Comparison of ENCODE assay signal across 8 mouse cellular contexts in genomic region chr9:108854241-108854696, GRCm38 (mm10). TPM values are rescaled to one million over a fixed set of nuclear protein-coding genes. Genes with fewer than 3 reads are reported as not detected.
DNase-seq lines count a peak whose midpoint lies in the region; ATAC-seq and TF ChIP-seq lines count a peak whose summit lies in the region.

No protein-coding gene starts in this region.

- peak overlapping the region; percentile 79 for H3K4me3 ChIP-seq in G1E (ENCODE audit: low read depth, low read length)
- peak overlapping the region; percentile 72 for H3K4me3 ChIP-seq in forebrain, embryonic 14.5 days (ENCODE audit: low read depth, low read length)
- peak overlapping the region; percentile 96 for H3K4me3 ChIP-seq in layer of hippocampus, adult 2 months
- H3K4me3 ChIP-seq in lung, embryonic 14.5 days (ENCODE audit: low read depth, low read length), result peak overlapping the region; percentile 71

- peaks cover 36% of the 10 kb centered on the region for H3K36me3 ChIP-seq in G1E (replicated peaks)
- H3K36me3 ChIP-seq in forebrain, embryonic 14.5 days (ENCODE audit: control insufficient read depth, insufficient read depth, low read length), result peaks cover 29% of the 10 kb centered on the region
- peaks cover 19% of the 10 kb centered on the region; the same call in 1 of the 2 replicates for H3K36me3 ChIP-seq in lung, embryonic 14.5 days (ENCODE audit: insufficient read depth)

- peak; percentile 91 for DNase-seq in G1E (ENCODE audit: low spot score)
- DNase-seq in cerebellum, adult 11 months, result peak; percentile 76
- DNase-seq in forebrain, embryonic 14.5 days (ENCODE audit: low spot score), result peak; percentile 93
- DNase-seq in heart, postnatal 25 days (ENCODE audit: low spot score), result peak; percentile 78
- peak; percentile 79 to 88 for DNase-seq in layer of hippocampus, adult 2 months (ENCODE audit: low spot score in 2 of 2)
- peak; percentile 95 for DNase-seq in lung, embryonic 14.5 days
- peak; percentile 82 for DNase-seq in testis, postnatal 14 days (ENCODE audit: low spot score)

- WGBS in forebrain, embryonic 14.5 days, result under 1% methylated on average over 28 of the region's 28 CpGs
- WGBS in lung, embryonic 14.5 days, result 0% methylated on average over 28 of the region's 28 CpGs

- peak overlapping the region; percentile 74 for H3K9ac ChIP-seq in forebrain, embryonic 14.5 days (ENCODE audit: low read length)
- H3K9ac ChIP-seq in lung, embryonic 14.5 days, result peak overlapping the region; percentile 66

- H3K4me2 ChIP-seq in forebrain, embryonic 14.5 days (ENCODE audit: low read length), result peak overlapping the region; percentile 89
- peak overlapping the region; percentile 91 for H3K4me2 ChIP-seq in lung, embryonic 14.5 days

- ATAC-seq in G1E (ENCODE audit: extremely low read depth, insufficient number of reproducible peaks, low FRiP score, poor library complexity, severe bottlenecking), result peak; percentile 87
- ATAC-seq in forebrain, embryonic 14.5 days, result peak; percentile 90
- peak; percentile 89 for ATAC-seq in lung, embryonic 14.5 days (ENCODE audit: insufficient read depth)
- peak; percentile 66 for ATAC-seq in neutrophil, adult 5-6 weeks (ENCODE audit: extremely low read depth, insufficient number of reproducible peaks, low FRiP score, poor library complexity, severe bottlenecking)

- intact Hi-C loops in heart, postnatal 25 days (cut with DNase I), result no loop called here

- TF ChIP-seq CTCF in G1E (IDR thresholded peaks at IDR 0.05; ENCODE audit: low read depth, low read length), result no peak
- TF ChIP-seq CTCF in layer of hippocampus, adult 2 months (conservative IDR thresholded peaks at IDR 0.05), result peak; percentile 32
- TF ChIP-seq CTCF in lung, embryonic 14.5 days (IDR thresholded peaks at IDR 0.05; ENCODE audit: low read depth), result no peak

- peaks cover 29% of the 10 kb centered on the region for H3K4me1 ChIP-seq in G1E (ENCODE audit: insufficient read depth, low read depth, low read length)
- H3K4me1 ChIP-seq in forebrain, embryonic 14.5 days (ENCODE audit: control insufficient read depth, insufficient read depth, low read length), result peaks cover 9% of the 10 kb centered on the region
- H3K4me1 ChIP-seq in lung, embryonic 14.5 days (ENCODE audit: insufficient read depth), result peaks cover 7% of the 10 kb centered on the region; the same call in 1 of the 2 replicates

- H3K27me3 ChIP-seq in G1E (ENCODE audit: insufficient read depth, low read length), result peaks cover 2% of the 10 kb centered on the region
- no peaks in the 10 kb centered on the region for H3K27me3 ChIP-seq in forebrain, embryonic 14.5 days (replicated peaks; ENCODE audit: control insufficient read depth, insufficient read depth, low read length)
- no peaks in the 10 kb centered on the region for H3K27me3 ChIP-seq in lung, embryonic 14.5 days (ENCODE audit: insufficient read depth, low read length)

- peak overlapping the region; percentile 76 for H3K27ac ChIP-seq in forebrain, embryonic 14.5 days (ENCODE audit: low read depth, low read length)
- peak overlapping the region; percentile 91 for H3K27ac ChIP-seq in layer of hippocampus, adult 2 months
- H3K27ac ChIP-seq in lung, embryonic 14.5 days (ENCODE audit: low read depth), result peak overlapping the region; percentile 94

- no peaks in the 10 kb centered on the region for H3K9me3 ChIP-seq in G1E (replicated peaks)
- H3K9me3 ChIP-seq in forebrain, embryonic 14.5 days (replicated peaks; ENCODE audit: control insufficient read depth, low read length), result no peaks in the 10 kb centered on the region
- H3K9me3 ChIP-seq in lung, embryonic 14.5 days (ENCODE audit: low read depth, low read length), result no peaks in the 10 kb centered on the region

RNA-seq across cellular contexts. Expression of gene Slc26a6, which starts 1.2 kb away (rescaled TPM):
- 1.0 and 3.6 TPM in 2 replicates for total RNA-seq in G1E (2014; fragmentation: Nextera tagmentation)
- 2.3 and 3.1 TPM in 2 replicates for total RNA-seq in G1E (2017)
- polyA plus RNA-seq in G1E (2012), result 2.4 and 3.5 TPM in 2 replicates
- 10.6 and 14.7 TPM in 2 replicates for polyA plus RNA-seq in forebrain, embryonic 14.5 days (2014; fragmentation: Nextera tagmentation; extraction: Ambion mirVana)
- total RNA-seq in heart, postnatal 25 days (2021), result 10 to 100 TPM; 27.4 to 28.7 TPM
- 10 to 100 TPM; 16.6 to 22.3 TPM for total RNA-seq in layer of hippocampus, adult 2 months (2021)
- polyA plus RNA-seq in lung, embryonic 14.5 days (2014; fragmentation: Nextera tagmentation; extraction: Ambion mirVana), result 10.7 and 12.0 TPM in 2 replicates
- 2.4 and 8.5 TPM in 2 replicates for total RNA-seq in neutrophil, adult 5-6 weeks (2017)

RNA-seq across cellular contexts. Expression of gene Celsr3, which starts 28.1 kb away (rescaled TPM):
- total RNA-seq in G1E (2014; fragmentation: Nextera tagmentation) (not detected in 2 replicates), G1E (2017) (0.11 and 0.12 TPM in 2 replicates)
- polyA plus RNA-seq in G1E (2012), result 0.01 TPM in 1 of 2 replicates, not detected in the other
- polyA plus RNA-seq in forebrain, embryonic 14.5 days (2014; fragmentation: Nextera tagmentation; extraction: Ambion mirVana), result 10.7 and 17.6 TPM in 2 replicates
- under 1 TPM; 0.03 to 0.23 TPM for total RNA-seq in heart, postnatal 25 days (2021)
- 10 to 100 TPM; 66.4 to 79.6 TPM for total RNA-seq in layer of hippocampus, adult 2 months (2021)
- 0.14 and 0.17 TPM in 2 replicates for polyA plus RNA-seq in lung, embryonic 14.5 days (2014; fragmentation: Nextera tagmentation; extraction: Ambion mirVana)
- 2.1 and 2.5 TPM in 2 replicates for total RNA-seq in neutrophil, adult 5-6 weeks (2017)

RNA-seq across cellular contexts. Expression of gene Nckipsd, which starts 46.1 kb away (rescaled TPM):
- total RNA-seq in G1E (2014; fragmentation: Nextera tagmentation) (4.7 and 6.3 TPM in 2 replicates), G1E (2017) (4.1 and 5.2 TPM in 2 replicates)
- 5.6 and 8.3 TPM in 2 replicates for polyA plus RNA-seq in G1E (2012)
- polyA plus RNA-seq in forebrain, embryonic 14.5 days (2014; fragmentation: Nextera tagmentation; extraction: Ambion mirVana), result 13.6 and 19.2 TPM in 2 replicates
- 1 to 10 TPM; 7.9 to 8.3 TPM for total RNA-seq in heart, postnatal 25 days (2021)
- total RNA-seq in layer of hippocampus, adult 2 months (2021), result 10 to 100 TPM; 68.8 to 71.3 TPM
- polyA plus RNA-seq in lung, embryonic 14.5 days (2014; fragmentation: Nextera tagmentation; extraction: Ambion mirVana), result 11.3 and 14.4 TPM in 2 replicates
- total RNA-seq in neutrophil, adult 5-6 weeks (2017), result 9.7 and 11.3 TPM in 2 replicates

Comparison
In these comparisons a context has a peak if more than half of its experiments do, and no peak if none do; other contexts are left out.
1. Peak in every context shown above with its lines: DNase-seq, ATAC-seq, H3K4me3 ChIP-seq and H3K27ac ChIP-seq.
2. RNA of gene Celsr3, which starts 28.1 kb away (total RNA-seq): 66.4 to 79.6 TPM in layer of hippocampus, adult 2 months; 2.1 to 2.5 TPM in neutrophil, adult 5-6 weeks, 0.03 to 0.23 TPM in heart, postnatal 25 days and 0.11 to 0.12 TPM in G1E; every median in the first group is over 10 times any median in the second.